Mouse (Mus musculus): Measurements from ENCODE around the gene Olfr330. TPM values are rescaled to one million over a fixed set of nuclear protein-coding genes. Genes with fewer than 3 reads are reported as not detected.
"Not testable (repeated sequence)": the region's sequence is repeated elsewhere in the genome, so short reads cannot be mapped to it uniquely, and the experiment has no call there.

Gene Olfr330
- polyA plus RNA-seq, 1 experiment from 2014 or later, result not detected

- not testable (repeated sequence) for ATAC-seq (ENCODE audit: low FRiP score, low TSS enrichment); H3K4me3 ChIP-seq (ENCODE audit: low read length); H3K4me1 ChIP-seq (ENCODE audit: control insufficient read depth, insufficient read depth, low read length); H3K9me3 ChIP-seq (ENCODE audit: control insufficient read depth, low read length); H3K9ac ChIP-seq (ENCODE audit: low read depth, low read length); H3K27me3 ChIP-seq (ENCODE audit: control insufficient read depth, insufficient read depth, low read length); H3K36me3 ChIP-seq (ENCODE audit: control insufficient read depth, insufficient read depth, low read length); H3K4me2 ChIP-seq (replicated peaks; ENCODE audit: low read depth, low read length); H3K27ac ChIP-seq (ENCODE audit: low read depth, low read length)
Measured at GRCm38 (mm10) chr11:58502472-58502871, 32.2 kb downstream of the Olfr330 start, which contains the start of gene Olfr331. Gene Olfr331, minus strand, starts transcription at chr11:58502572.

- no peaks in the 10 kb centered on the region for H3K36me3 ChIP-seq (ENCODE audit: control insufficient read depth, insufficient read depth, low read length)
- no peak overlapping the region for H3K9ac ChIP-seq (ENCODE audit: low read depth, low read length)
- H3K27ac ChIP-seq (ENCODE audit: low read depth, low read length), result no peak overlapping the region
- no peaks in the 10 kb centered on the region for H3K27me3 ChIP-seq (ENCODE audit: control insufficient read depth, insufficient read depth, low read length)
- H3K4me1 ChIP-seq (ENCODE audit: control insufficient read depth, insufficient read depth, low read length), result no peaks in the 10 kb centered on the region
- no peak overlapping the region for H3K4me3 ChIP-seq (ENCODE audit: low read length)
- no peak for ATAC-seq (ENCODE audit: low FRiP score, low TSS enrichment)
- H3K4me2 ChIP-seq (replicated peaks; ENCODE audit: low read depth, low read length), result no peak overlapping the region
- no peaks in the 10 kb centered on the region for H3K9me3 ChIP-seq (ENCODE audit: control insufficient read depth, low read length)
- WGBS, result 64% methylated on average over 3 of the region's 3 CpGs
Measured at GRCm38 (mm10) chr11:58499290-58499689, 35.3 kb downstream of the Olfr330 start.

GRCm38 (mm10) chr11:58498761-58499160 lies 35.9 kb downstream of the Olfr330 start:
- H3K9ac ChIP-seq (ENCODE audit: low read depth, low read length), result no peak overlapping the region
- H3K36me3 ChIP-seq (ENCODE audit: control insufficient read depth, insufficient read depth, low read length), result no peaks in the 10 kb centered on the region
- no peak for ATAC-seq (ENCODE audit: low FRiP score, low TSS enrichment)
- no peak overlapping the region for H3K4me2 ChIP-seq (replicated peaks; ENCODE audit: low read depth, low read length)
- H3K27ac ChIP-seq (ENCODE audit: low read depth, low read length), result no peak overlapping the region
- no peak overlapping the region for H3K4me3 ChIP-seq (ENCODE audit: low read length)
- H3K27me3 ChIP-seq (ENCODE audit: control insufficient read depth, insufficient read depth, low read length), result no peaks in the 10 kb centered on the region
- no peaks in the 10 kb centered on the region for H3K9me3 ChIP-seq (ENCODE audit: control insufficient read depth, low read length)
- no peaks in the 10 kb centered on the region for H3K4me1 ChIP-seq (ENCODE audit: control insufficient read depth, insufficient read depth, low read length)
- 89% methylated on average over 9 of the region's 9 CpGs for WGBS

GRCm38 (mm10) chr11:58492455-58492854 lies 42.2 kb downstream of the Olfr330 start, which contains the start of gene Olfr332:
Gene Olfr332, minus strand, starts transcription at chr11:58492555.
- Histone ChIP-seq H3K9ac (ENCODE audit: low read depth, low read length) (no peak within 1 kb of the TSS), H3K4me2 (replicated peaks; ENCODE audit: low read depth, low read length) (no peak within 1 kb of the TSS), H3K4me3 (ENCODE audit: low read length) (no peak within 1 kb of the TSS), H3K27ac (ENCODE audit: low read depth, low read length) (no peak within 1 kb of the TSS), H3K4me1 (ENCODE audit: control insufficient read depth, insufficient read depth, low read length) (no peaks in the 10 kb centered on the region), H3K27me3 (ENCODE audit: control insufficient read depth, insufficient read depth, low read length) (no peaks in the 10 kb centered on the region), H3K9me3 (ENCODE audit: control insufficient read depth, low read length) (no peaks in the 10 kb centered on the region), H3K36me3 (ENCODE audit: control insufficient read depth, insufficient read depth, low read length) (no peaks in the 10 kb centered on the region)
- 77% methylated on average over 2 of the region's 2 CpGs for WGBS
- no peak for ATAC-seq (ENCODE audit: low FRiP score, low TSS enrichment)

Other genes starting within 250 kb of the Olfr330 start
- 19.3 and 23.1 TPM in 2 replicates for gene Zfp692, start 227.8 kb downstream of the Olfr330 start, polyA plus RNA-seq (2014; fragmentation: Nextera tagmentation; extraction: Ambion mirVana)
- 34.4 and 34.5 TPM in 2 replicates for gene Zfp672, start 204.5 kb downstream of the Olfr330 start, polyA plus RNA-seq (2014; fragmentation: Nextera tagmentation; extraction: Ambion mirVana)
- gene Sh3bp5l, start 204.1 kb downstream of the Olfr330 start, polyA plus RNA-seq (2014; fragmentation: Nextera tagmentation; extraction: Ambion mirVana), result 17.0 and 27.5 TPM in 2 replicates
- gene Lypd8, start 155.8 kb downstream of the Olfr330 start, polyA plus RNA-seq (2014; fragmentation: Nextera tagmentation; extraction: Ambion mirVana), result not detected in 2 replicates
- gene 1810065E05Rik, start 113.7 kb downstream of the Olfr330 start, polyA plus RNA-seq (2014; fragmentation: Nextera tagmentation; extraction: Ambion mirVana), result 0.36 TPM in 1 of 2 replicates, not detected in the other
- gene Gm12253, start 102.3 kb downstream of the Olfr330 start, polyA plus RNA-seq (2014; fragmentation: Nextera tagmentation; extraction: Ambion mirVana), result not detected in 2 replicates
- gene Lypd9, start 81.9 kb downstream of the Olfr330 start, polyA plus RNA-seq (2014; fragmentation: Nextera tagmentation; extraction: Ambion mirVana), result not detected in 2 replicates
- not detected in 2 replicates for gene Olfr30, start 72.6 kb downstream of the Olfr330 start, polyA plus RNA-seq (2014; fragmentation: Nextera tagmentation; extraction: Ambion mirVana)
- 0.11 TPM in 1 of 2 replicates, not detected in the other for gene Olfr332, start 42.3 kb downstream of the Olfr330 start, polyA plus RNA-seq (2014; fragmentation: Nextera tagmentation; extraction: Ambion mirVana)
- gene Olfr331, start 32.3 kb downstream of the Olfr330 start, polyA plus RNA-seq (2014; fragmentation: Nextera tagmentation; extraction: Ambion mirVana), result not detected in 2 replicates
- gene Olfr329-ps, start 11.6 kb upstream of the Olfr330 start, polyA plus RNA-seq (2014; fragmentation: Nextera tagmentation; extraction: Ambion mirVana), result not detected in 2 replicates
- 0.07 and 0.18 TPM in 2 replicates for gene Olfr328, start 20.8 kb upstream of the Olfr330 start, polyA plus RNA-seq (2014; fragmentation: Nextera tagmentation; extraction: Ambion mirVana)
- not detected in 2 replicates for gene Olfr224, start 35.7 kb upstream of the Olfr330 start, polyA plus RNA-seq (2014; fragmentation: Nextera tagmentation; extraction: Ambion mirVana)
- not detected in 2 replicates for gene Olfr325, start 42.9 kb upstream of the Olfr330 start, polyA plus RNA-seq (2014; fragmentation: Nextera tagmentation; extraction: Ambion mirVana)
- gene Olfr324, start 60.3 kb upstream of the Olfr330 start, polyA plus RNA-seq (2014; fragmentation: Nextera tagmentation; extraction: Ambion mirVana), result not detected in 2 replicates
- not detected in 2 replicates for gene 2210407C18Rik, start 81.2 kb upstream of the Olfr330 start, polyA plus RNA-seq (2014; fragmentation: Nextera tagmentation; extraction: Ambion mirVana)
- gene Olfr323, start 95.7 kb upstream of the Olfr330 start, polyA plus RNA-seq (2014; fragmentation: Nextera tagmentation; extraction: Ambion mirVana), result not detected in 2 replicates
- gene Trim58, start 105.6 kb upstream of the Olfr330 start, polyA plus RNA-seq (2014; fragmentation: Nextera tagmentation; extraction: Ambion mirVana), result not detected in 2 replicates
- 0.07 TPM in 1 of 2 replicates, not detected in the other for gene Olfr322, start 123.9 kb upstream of the Olfr330 start, polyA plus RNA-seq (2014; fragmentation: Nextera tagmentation; extraction: Ambion mirVana)
- gene Olfr320, start 146.3 kb upstream of the Olfr330 start, polyA plus RNA-seq (2014; fragmentation: Nextera tagmentation; extraction: Ambion mirVana), result not detected in 2 replicates
- not detected in 2 replicates for gene Olfr319, start 164.3 kb upstream of the Olfr330 start, polyA plus RNA-seq (2014; fragmentation: Nextera tagmentation; extraction: Ambion mirVana)
- not detected in 2 replicates for gene Olfr318, start 189.2 kb upstream of the Olfr330 start, polyA plus RNA-seq (2014; fragmentation: Nextera tagmentation; extraction: Ambion mirVana)
- gene Olfr317, start 204.4 kb upstream of the Olfr330 start, polyA plus RNA-seq (2014; fragmentation: Nextera tagmentation; extraction: Ambion mirVana), result not detected in 2 replicates
- not detected in 2 replicates for gene Olfr316, start 217.9 kb upstream of the Olfr330 start, polyA plus RNA-seq (2014; fragmentation: Nextera tagmentation; extraction: Ambion mirVana)
- gene Olfr315, start 238.4 kb upstream of the Olfr330 start, polyA plus RNA-seq (2014; fragmentation: Nextera tagmentation; extraction: Ambion mirVana), result not detected in 2 replicates
- gene Olfr314, start 248.1 kb upstream of the Olfr330 start, polyA plus RNA-seq (2014; fragmentation: Nextera tagmentation; extraction: Ambion mirVana), result not detected in 2 replicates